Mouse (Mus musculus) B cell, adult 2 months (primary cell): ENCODE data around the gene Dip2c.
A peak's percentile ranks its signal among the peaks of the same experiment; 100 is the strongest.

Source experiments
- DNase-seq, 2 experiments: peaks; one replicate each; pipeline ENCODE4 v3.0.0; 2022

The Dip2c gene

DNA sequence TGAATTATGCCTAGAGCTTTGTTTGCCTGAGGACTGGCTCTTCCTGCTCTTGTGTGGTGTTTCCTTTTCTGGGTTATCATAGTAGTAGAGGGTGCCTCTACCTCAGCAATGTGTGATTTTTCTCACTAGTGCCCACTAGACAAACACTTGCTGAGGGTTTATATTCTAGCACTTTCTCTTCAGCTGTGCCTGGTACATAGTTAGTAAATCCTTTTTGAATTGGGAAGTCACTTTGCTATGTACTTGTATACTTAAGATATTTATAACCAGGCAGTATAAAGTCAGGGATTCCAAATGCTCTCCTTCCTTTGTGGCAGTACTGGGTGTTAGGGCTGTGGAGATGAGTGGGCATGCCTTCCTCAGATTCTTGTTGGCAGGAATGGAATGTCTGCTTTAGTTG is 56.9 kb downstream of the Dip2c start:
- DNase-seq = no peak

DNA sequence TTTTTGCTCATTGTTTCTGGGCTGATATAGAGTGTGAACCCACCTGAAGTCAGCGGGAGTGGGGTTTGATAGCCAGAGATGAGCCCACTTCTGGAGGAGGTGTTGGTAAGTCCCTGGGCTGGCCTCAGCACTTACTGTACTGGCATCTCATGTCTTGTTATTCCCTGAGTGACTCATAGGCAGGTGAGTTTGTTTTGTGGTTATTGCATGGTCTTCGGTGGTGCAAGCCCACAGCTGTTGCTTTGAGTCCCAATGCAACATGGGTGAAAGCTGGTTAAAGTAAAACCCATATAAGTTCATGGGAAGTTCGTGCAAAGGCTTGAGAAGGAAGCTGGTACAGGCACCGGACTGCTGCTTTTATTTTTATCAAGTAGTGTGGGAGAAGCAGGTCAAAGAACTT is 64.0 kb downstream of the Dip2c start:
- DNase-seq = no peak

DNA sequence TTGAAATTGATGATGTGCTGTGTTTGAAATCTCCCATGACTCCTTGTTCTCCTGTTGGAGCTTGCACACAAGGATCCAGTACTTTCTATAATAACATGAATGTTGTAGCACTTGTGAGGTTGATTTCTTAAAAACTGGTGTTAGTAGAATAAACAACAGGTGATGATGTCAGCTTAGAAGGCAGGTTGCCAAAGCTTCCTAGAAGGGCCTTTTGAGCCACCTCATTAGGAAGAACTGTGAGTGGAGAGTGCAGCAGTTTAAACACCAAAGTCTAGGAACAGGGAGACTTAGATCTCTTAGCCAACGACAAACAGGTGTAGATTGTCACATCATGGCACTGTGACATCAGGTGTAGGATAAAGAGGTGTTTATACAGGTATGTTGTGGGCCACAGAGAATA is 66.4 kb downstream of the Dip2c start:
- DNase-seq = no peak

DNA sequence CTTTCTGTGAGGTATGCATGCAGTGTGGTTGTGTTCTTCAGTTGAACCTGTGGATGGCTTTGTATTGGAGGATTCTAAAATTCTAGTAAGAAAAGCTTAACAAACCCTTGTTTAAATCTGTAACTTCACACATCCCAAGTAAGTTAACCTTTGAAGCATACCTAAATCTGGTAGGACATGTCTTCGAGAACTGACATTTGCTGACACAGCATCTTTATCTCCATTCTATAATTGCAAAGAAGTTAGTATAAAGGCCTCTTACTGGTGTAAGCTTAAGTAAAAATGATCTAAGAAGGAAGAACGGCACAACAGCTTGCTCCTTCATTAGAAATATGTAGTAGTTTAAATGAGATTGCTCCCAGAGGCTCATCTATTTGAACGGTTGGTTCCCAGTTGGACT is 71.1 kb downstream of the Dip2c start:
- no peak for DNase-seq

DNA sequence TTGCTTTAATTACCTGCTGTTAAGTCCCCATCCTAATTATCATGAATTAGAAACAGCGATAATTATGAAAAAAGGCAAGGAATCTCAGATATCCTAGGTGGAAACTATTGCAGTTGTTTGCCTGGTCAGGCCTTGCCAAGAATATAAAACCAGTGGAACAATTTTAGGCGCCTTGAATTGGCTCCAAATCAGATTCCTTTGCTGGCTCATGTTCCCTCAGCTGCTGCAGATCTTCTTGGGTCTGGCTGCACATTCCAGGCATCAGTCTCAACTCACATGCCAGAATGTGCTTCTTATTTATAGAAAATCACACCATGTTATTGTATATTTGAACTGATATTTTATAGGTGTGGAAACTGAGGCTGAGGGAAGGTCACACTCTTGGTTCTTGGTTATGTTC is 74.3 kb downstream of the Dip2c start:
- no peak for DNase-seq

DNA sequence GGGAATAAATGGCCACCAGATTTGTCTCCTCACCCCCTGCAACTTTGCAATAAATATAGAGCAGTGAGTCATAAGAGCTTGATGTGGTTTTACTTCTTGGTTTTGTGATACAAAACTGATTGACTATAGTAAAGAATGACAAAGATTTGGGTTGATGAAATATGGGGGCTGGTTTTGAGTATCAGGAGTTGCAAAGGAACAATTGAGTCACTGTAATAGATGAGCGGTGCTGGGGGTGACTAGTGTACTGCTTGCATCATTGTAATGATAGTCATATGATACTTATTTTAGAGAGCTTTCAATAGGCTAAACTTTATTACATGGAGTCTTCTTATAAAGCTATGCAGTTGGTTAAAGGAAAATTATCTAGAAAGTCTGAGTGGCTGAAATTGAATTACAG is 77.6 kb downstream of the Dip2c start:
- no peak for DNase-seq

DNA sequence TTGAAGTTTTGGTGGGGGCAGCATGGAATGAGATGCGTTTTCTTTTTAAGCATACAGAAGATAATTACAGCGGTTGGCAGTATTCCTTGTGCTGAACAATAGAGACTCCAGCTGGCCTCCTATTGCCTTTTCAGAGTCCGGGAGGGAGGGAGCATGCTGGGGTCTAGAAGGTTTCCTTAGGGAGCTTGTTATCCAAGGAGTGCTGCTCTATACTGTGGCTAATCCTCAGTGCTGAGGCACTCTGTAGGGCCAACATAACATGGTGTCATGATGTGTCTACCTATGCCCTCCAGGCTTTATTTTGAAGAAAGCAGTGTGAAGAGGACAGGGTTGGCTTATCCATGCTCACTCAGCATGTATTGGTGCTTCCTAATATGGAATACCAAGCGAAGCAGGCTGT is 79.0 kb downstream of the Dip2c start:
- no peak for DNase-seq

DNA sequence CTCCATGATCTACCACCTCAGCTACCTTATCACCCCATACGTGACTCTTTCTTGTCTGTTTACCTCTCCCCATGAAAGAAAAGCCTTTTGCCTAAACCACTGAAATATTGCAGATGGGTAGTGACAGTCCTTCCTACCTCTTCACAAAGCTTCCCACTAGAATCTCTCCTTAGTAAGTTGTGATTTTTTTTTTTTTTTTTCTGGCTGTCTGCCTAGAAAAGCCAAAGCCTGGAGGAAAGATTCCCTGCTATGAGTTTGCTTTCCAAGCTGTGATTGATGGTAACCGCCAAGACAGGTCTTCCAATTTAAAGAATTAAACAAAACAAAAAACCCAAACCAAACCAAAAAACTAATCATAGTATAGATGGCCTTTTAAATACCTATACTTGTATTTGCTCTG is 85.1 kb downstream of the Dip2c start:
- DNase-seq = no peak

DNA sequence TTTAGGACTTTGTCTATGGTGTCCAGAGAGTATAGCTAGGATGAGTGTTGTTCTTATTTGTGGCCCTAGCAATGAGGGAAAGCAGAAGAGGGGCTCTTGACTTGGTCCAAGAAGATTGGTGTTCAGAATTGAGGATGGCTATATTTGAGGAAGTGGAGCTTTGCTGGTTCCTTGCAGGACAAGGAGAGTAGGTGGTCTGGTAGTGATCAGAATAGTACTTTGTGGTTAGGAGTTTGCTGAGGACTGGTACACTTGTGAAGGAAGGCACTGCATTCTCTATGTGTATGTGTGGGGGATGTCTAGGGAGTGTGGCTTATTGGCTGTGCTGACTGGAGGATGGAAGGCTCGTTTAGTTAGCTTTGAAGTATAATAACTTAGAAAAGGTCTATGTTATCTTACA is 95.1 kb downstream of the Dip2c start:
- no peak for DNase-seq

DNA sequence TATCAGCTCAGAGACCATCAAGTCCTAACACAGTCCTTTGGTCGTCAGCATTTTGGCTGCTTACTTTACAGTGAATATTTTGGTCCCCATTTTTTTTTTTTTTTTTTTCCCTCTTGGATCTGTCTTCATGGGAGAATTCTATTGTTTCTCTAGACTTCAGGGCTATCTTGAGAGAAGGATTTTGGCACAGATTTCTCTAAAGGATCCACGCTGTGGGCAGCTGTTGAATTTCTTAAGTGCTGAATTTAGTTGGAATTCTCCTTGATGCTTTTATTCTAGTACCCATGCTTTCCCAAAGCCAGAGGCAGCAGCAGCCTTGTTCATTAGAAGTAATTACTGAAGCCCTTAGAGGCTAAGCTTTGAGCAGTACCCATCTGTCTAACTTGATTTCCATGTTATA is 100.8 kb downstream of the Dip2c start:
- no peak for DNase-seq

DNA sequence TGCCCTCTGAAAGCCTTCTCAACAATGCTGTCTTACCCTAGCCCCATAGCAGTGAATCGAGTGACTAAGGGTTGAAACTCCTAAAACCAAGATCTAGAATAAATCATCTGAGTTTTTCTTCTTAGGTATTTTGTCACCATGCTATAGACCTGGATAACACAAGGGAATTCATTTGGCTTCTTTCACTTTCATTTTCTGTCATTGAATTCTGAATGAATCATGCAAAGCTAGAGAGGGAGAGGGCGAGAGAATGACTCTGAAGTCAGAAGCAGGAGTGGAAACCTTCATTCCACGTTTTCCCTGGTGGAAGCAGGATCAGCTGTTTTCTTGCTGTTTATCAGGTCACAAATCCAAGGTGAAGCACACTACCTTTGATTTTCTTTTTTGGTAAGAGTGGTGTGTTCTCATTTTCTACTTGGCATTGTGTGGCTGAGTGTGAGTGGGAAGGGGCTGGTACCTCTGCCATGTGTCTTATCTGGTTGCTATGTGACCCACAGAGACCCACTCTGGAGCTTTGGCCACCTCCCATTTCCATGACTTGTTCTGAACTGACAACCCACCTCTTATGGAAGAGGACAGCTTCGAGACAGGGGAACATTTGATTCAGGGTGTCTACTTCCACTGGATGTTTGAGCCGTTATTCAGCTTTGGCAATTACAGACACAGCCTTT is 104.5 kb downstream of the Dip2c start:
- no peak for DNase-seq

DNA sequence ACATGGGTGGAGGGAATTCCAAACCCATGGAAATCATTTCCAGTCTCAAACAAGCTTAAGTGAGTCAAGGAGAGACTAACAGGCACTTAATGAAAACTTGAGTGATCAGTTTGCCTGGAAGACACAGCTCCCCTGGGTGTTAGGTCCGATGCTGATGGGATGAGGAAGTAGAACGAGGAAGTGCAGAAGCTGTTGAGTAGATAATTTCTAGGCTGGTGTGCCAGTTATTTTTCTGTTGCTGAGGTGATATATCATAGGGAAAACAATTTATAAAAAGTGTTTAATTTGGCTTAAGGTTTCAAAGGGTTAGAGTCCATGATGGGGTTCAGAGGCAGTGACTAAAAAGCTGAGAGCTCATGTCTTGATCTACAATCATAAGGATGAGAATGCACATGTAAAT is 111.7 kb downstream of the Dip2c start:
- no peak for DNase-seq

DNA sequence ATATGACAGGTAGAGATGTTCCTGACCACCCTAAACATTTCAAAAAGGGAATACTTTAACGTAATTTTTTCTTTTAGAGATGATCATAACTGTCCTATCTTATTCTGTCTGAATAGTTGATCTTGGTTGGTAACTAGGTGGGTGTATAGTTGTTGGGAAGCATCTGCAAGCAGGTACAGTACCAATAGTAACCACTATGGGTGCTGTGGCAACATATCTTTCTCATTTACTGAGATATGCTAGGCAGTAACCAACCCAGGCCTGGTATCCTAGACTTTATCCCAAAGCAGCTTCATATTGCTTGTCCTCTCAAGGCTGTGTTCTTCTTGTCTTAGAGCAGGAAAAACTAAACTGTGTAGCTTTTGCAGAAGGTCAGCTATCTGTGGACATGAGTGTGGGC is 113.0 kb downstream of the Dip2c start:
- DNase-seq = no peak

DNA sequence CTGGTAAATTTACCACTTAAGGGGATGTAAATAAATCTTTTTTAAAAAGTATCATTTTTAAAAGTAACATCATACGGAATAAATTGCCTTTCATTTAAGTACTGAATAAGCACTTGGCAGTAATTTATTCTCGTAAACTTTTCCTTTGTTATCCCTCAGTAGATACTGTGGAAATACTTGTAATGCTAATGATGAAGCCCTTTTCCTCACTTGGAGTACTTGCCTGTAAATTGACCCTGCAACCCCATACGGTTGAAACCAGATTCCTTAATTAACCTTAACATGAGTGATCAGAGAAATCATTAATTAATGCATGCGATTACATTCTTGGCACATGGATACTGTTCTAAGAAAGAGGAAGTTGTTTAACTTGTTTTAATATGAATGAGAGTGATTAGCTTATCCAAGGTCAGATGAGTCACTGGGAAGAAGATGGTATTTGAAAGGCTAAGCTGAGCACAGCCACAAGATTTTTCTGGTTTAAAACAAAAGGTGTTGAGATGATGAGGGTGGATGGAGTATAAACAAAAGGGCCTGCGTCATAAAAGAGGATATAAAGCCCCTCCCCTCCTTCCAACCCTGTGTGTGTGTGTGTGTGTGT is 114.0 kb downstream of the Dip2c start:
- no peak for DNase-seq

DNA sequence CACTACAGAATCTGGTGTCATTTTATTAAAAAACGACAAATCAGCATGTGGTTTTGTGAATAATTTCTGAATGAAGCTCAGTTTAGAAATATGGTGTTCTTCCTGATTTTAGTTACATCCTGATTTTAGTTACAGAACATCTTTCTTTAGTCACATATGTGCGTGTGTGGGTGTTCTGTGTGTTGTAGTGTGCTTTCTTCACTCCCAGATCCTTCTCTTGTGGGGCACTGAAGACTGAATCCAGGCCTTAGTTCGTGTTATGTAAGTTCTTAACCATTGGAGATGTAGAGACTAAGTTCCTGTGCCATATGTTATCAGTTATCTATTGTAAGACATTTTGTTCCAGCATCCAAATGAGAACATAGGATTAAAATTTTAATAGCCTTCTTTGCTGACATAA is 117.1 kb downstream of the Dip2c start:
- no peak for DNase-seq

DNA sequence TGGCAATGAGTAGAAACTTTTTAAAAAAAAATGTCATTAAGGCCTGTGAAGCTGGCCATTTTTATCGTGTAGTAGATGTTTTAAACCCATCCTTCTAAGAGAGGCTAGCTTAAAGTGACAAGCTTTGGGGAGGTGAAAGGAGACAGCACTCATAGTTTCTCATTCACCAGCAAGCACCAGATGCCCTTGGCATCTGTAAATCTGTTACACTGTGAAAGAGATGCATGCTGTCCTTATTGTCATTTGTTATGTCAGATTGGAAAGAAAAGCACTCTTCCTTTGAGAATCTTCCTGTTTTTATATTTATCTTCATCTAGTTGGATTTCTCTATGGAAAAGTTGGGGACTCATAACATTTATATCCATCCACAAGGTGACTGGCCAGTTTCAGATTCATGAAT is 119.0 kb downstream of the Dip2c start:
- DNase-seq = no peak

DNA sequence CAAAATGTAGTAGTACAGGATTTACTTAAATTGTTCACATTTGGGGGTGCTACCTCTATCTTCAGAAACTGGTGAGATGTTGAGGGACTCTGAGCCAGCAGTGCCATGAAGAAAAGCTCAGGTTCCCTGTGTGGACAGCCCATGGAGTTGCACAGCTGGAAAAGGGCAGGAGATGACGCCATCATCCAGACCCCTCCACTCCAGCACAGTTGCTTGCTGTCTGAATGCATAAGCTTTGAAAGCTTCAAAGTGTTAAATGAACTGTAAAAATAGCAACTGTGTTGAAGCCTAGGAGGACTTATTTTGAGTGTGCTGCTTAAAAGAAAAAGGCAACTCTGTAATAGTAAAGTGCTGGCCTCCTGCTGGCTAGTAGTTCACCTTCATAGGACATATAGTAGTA is 122.5 kb downstream of the Dip2c start:
- DNase-seq = no peak

DNA sequence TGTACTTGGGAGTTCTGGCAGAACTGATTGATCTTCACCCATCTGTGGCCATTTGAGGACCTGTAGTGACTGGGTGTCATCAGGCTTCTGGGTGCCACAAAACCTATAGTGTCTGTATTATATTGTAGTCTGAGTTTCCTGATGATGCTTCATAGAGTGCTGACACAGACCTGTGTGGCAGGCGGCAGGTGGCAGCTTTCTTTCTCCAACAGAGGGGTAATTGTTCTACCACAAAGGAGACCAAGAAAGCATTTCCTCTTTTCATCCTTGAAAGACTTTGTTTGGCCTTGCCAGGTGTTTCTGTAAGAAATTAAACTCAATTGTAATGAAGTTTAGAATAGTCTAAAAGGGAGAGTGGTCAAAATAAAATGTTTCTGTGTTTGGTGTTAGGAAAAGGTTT is 129.1 kb downstream of the Dip2c start:
- DNase-seq = peak; percentile 38 to 39

DNA sequence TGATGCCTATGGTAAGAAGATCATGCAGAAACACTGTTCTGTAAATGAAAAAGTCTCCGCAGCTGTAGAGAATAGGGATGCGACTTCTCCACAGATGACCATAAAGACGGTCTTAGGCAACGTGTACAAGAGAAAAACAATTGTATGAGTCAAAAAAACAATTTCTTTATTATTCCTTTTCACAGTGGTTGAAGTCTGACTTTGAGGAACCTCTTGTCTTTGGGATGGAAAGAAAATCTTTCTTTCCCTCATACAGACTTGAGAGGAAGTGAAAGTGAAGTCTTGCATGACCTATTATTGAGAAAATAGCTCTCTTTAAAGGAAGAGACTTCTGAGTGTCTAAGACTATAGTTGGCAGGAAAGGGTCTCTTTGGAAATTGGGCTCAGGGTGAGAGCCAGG is 132.7 kb downstream of the Dip2c start:
- peak; percentile 37 to 41 for DNase-seq

DNA sequence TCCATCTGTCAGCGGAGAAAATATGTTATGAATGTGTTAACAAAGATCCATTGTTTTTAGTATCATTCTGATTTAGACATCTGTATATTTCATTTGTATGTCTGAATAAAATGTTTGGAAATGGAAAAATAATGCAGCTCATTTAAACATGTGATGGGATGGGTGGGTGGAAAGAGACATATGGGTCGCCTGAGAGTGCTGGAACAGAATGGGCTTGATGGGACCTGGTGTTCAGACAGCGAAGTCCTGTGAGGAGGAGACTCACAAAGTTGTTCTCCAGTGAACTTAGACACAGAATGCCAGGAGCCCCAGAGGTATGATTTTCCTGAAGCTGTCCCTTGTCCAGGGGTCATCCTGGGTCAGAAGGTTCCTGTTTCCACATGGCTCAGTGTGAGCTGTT is 142.1 kb downstream of the Dip2c start:
- no peak for DNase-seq

DNA sequence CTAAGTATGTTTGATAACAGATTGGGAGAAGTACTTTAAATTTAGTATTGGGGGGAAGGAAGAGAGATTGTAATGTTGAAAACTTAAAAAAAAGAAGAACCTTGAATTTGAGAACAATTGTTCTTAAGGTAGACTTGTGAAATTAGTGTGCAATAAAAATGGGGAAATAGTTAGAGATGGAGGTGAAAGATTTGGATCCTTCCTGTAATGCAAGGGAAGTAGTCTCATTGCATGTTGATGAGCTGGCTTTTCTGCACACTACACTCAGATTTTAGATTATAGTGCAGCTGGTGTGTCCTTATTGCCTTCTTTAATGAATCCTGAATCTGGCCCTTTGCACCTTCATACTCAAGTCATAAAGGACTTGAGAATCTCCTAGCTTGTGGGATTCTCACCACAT is 142.9 kb downstream of the Dip2c start:
- no peak for DNase-seq

DNA sequence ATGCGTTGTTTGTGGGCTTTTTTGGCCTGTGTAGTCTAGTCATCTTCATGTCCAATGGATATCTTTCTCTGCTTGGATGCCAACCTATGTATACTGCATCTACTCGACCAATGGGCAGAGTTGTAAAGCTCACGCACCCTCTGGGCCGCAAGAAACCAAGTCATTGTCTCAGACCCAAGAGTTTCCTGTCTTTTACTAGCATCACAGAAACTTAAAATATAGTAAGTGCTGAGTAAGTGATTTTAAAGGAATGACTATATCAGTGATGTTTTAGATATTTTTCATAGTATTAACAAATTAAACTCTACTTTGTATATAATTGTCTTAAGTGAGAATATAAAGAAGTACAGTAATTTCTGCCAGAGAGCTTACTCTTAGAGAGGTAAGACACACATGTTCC is 145.6 kb downstream of the Dip2c start:
- DNase-seq = no peak

DNA sequence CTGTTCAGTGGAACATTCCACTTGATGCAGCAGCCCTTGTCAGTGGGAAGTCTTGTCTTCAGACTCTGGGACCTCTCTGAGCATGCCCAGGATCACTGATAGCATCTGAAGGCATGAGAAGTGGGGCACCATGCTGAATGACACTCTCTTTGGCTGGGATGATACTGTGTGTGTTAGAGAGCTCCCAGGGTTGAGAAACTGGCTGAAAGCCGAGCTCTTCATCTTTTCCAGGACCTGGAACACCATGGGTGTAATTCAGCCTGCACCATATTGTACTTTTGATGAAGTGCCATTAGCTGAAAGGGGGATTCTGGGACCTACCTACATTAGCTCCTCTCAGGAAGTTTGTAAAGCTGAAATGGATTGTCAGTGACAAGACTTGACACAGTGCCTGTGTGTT is 146.5 kb downstream of the Dip2c start:
- DNase-seq = no peak

DNA sequence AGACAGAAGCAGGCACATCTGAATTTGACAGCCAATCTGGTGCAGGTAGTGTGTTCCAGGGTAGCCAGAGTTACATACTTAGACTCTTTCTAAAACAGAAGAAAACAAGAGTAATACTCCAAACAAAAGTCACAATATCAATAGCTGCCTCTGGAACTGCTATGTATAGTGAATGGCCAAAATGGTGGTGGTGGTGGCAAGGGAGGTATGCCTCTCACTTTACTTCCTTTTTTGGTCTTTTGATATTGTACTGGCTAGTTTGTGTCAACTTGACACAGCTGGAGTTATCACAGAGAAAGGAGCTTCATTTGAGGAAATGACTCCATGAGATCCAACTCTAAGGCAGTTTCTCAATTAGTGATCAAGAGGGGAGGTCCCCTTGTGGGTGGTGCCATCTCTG is 148.1 kb downstream of the Dip2c start:
- DNase-seq = no peak

DNA sequence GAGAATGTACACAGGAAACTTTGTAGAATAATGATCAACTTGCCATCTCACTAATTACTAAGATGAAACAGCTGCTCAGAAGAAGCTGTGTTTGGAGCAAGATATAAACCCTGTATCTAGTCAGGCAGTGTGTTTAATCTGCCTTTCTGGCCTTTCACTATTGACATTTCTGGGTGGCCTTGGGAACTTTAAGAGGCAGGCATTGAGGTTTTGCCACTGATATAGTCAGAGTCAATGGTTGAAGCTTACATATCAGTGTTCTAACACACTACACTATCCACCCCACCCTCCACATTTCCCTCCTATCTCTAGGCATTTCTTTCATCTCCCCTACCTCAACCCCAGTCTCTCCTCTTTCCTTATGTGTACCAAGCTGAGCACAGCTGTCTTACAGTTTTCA is 149.9 kb downstream of the Dip2c start:
- no peak for DNase-seq
